Mouse (Mus musculus) embryonic facial prominence, embryonic 12.5 days (tissue): ENCODE results near the gene Sbk3. TPM values are rescaled to one million over a fixed set of nuclear protein-coding genes. Genes with fewer than 3 reads are reported as not detected.
"Not testable (repeated sequence)": the region's sequence is repeated elsewhere in the genome, so short reads cannot be mapped to it uniquely, and the experiment has no call there.

Experiments used
- ATAC-seq: fragments of 200-750 bp; cut with Nextera tagmentation; 2 replicates; pipeline ENCODE4 v1.8.0; 2017; ENCODE audit not compliant: insufficient number of reproducible peaks, insufficient read depth, low FRiP score, low TSS enrichment
- H3K27ac ChIP-seq: fragments of 300-500 bp; sonication (generic); 2 replicates; pipeline ENCODE4 v1.5.1; 2016; ENCODE audit warnings: mild to moderate bottlenecking
- H3K27me3 ChIP-seq: fragments of 300-500 bp; sonication (generic); 2 replicates; pipeline ENCODE4 v1.6.1; 2016; ENCODE audit warnings: mild to moderate bottlenecking, moderate library complexity
- H3K36me3 ChIP-seq: fragments of 300-500 bp; sonication (generic); 2 replicates; pipeline ENCODE4 v1.6.1; 2016; ENCODE audit warnings: mild to moderate bottlenecking
- H3K4me1 ChIP-seq: fragments of 300-500 bp; sonication (generic); 2 replicates; pipeline ENCODE4 v1.6.1; 2016
- H3K4me2 ChIP-seq: fragments of 300-500 bp; sonication (generic); replicated peaks from 2 replicates; pipeline ENCODE4 v1.6.1; 2016; ENCODE audit warnings: mild to moderate bottlenecking, moderate library complexity
- H3K4me3 ChIP-seq: fragments of 300-500 bp; sonication (generic); 2 replicates; pipeline ENCODE4 v1.5.1; 2016; ENCODE audit warnings: mild to moderate bottlenecking
- H3K9ac ChIP-seq: fragments of 300-500 bp; sonication (generic); 2 replicates; pipeline ENCODE4 v1.6.1; 2016; ENCODE audit warnings: mild to moderate bottlenecking, moderate library complexity
- H3K9me3 ChIP-seq: fragments of 300-500 bp; sonication (generic); 2 replicates; pipeline ENCODE4 v1.6.1; 2016; ENCODE audit warnings: mild to moderate bottlenecking, moderate library complexity
- WGBS: fragments of 180-500 bp; shearing (Covaris S2); methylation state at CpG from one replicate; pipeline ENCODE4 v1.1.7; 2016; 5-methylcytosine and 5-hydroxymethylcytosine counted together
- polyA plus RNA-seq: library from polyadenylated mRNA; unstranded; fragments of >200 nt; fragmentation: Nextera tagmentation; extraction: Ambion mirVana; gene quantifications from 2 replicates; pipeline ENCODE4 v1.2.1, GENCODE M21; 2016

Sbk3 gene
- 0.06 TPM in 1 of 2 replicates, not detected in the other for polyA plus RNA-seq

- Histone ChIP-seq H3K27ac (no peak within 1 kb of the TSS), H3K9me3 (no peaks in the 10 kb centered on the region), H3K9ac (no peak within 1 kb of the TSS), H3K4me3 (no peak within 1 kb of the TSS), H3K36me3 (no peaks in the 10 kb centered on the region), H3K4me1 (no peaks in the 10 kb centered on the region), H3K4me2 (no peak within 1 kb of the TSS), H3K27me3 (no peaks in the 10 kb centered on the region)
- 44% methylated on average over 6 of the region's 6 CpGs for WGBS
- no peak for ATAC-seq
Measured at GRCm38 (mm10) chr7:4971068-4971467, at the start of gene Sbk3. Gene Sbk3, minus strand, starts transcription at chr7:4971168.

DNA sequence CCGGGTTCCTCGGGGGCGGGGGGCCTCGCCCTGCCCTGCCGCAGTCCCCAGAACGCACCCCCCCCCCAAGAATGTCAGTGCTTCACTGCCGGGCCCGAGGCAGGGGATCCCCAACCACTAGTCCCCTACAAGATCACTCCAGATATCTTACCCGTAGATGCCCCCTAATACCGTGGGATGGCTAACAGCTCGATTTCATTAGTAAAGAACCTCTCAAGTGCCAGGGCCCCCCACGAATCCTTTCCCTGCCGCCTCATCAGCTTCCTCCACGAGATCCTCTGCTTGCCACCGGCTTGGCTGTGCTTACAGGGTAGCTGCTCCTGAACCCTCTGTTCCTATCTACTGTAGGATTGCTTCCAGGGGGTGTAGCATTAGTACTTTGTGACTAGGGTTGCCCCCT lies 49.7 kb upstream of the Sbk3 start:
- ATAC-seq = peak; percentile 5
- WGBS = 0% methylated on average over 11 of the region's 15 CpGs
- peaks cover 33% of the 10 kb centered on the region for H3K36me3 ChIP-seq

GRCm38 (mm10) chr7:5020000-5020681 lies 49.2 kb upstream of the Sbk3 start, which contains the start of the genes Zfp865 and Ccdc106:
Gene Zfp865, plus strand, starts transcription at chr7:5020376.
Gene Ccdc106, plus strand, starts transcription at chr7:5020553.
- peak within 1 kb of the TSS; percentile 98 for H3K27ac ChIP-seq
- peak; percentile 83 for ATAC-seq
- H3K4me3 ChIP-seq = peak within 1 kb of the TSS; percentile 87
- peak within 1 kb of the TSS; percentile 92 for H3K9ac ChIP-seq
- H3K36me3 ChIP-seq = peaks cover 29% of the 10 kb centered on the region
- under 1% methylated on average over 48 of the region's 49 CpGs for WGBS
- H3K4me2 ChIP-seq = peak within 1 kb of the TSS; percentile 82
- no peaks in the 10 kb centered on the region for H3K27me3 ChIP-seq
- no peaks in the 10 kb centered on the region for H3K9me3 ChIP-seq
- H3K4me1 ChIP-seq = peaks cover 11% of the 10 kb centered on the region

More for the DNA sequence above, 49.7 kb upstream of the Sbk3 start:
- H3K27me3 ChIP-seq = no peaks in the 10 kb centered on the region
- H3K4me3 ChIP-seq = peak overlapping the region; percentile 87
- peak overlapping the region; percentile 82 for H3K4me2 ChIP-seq
- H3K9me3 ChIP-seq = no peaks in the 10 kb centered on the region
- H3K9ac ChIP-seq = peak overlapping the region; percentile 92
- peak overlapping the region; percentile 98 for H3K27ac ChIP-seq
- H3K4me1 ChIP-seq = peaks cover 11% of the 10 kb centered on the region

- H3K9me3 ChIP-seq = not testable (repeated sequence)
Measured at GRCm38 (mm10) chr7:5019576-5019975, 48.6 kb upstream of the Sbk3 start.

DNA sequence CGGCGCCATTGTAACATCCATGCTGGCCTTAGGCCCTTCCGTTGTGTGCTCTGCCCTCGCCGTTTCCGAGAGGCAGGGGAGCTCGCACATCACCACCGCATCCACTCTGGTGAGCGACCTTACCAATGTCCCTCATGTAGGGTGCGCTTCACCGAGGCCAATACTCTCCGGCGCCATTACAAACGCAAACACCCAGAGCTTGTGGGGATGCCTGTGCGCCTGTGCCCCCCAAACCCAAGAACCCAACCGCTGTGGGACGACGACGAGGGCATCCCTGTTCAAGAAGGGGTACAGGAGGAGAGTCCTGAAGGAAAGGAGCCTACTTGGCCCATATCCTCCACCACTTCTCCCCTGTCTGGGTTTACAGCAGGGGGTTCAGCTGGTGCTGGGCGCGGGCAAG lies 47.0 kb upstream of the Sbk3 start:
- WGBS = 95% methylated on average over 21 of the region's 21 CpGs
- no peak overlapping the region for H3K4me2 ChIP-seq
- H3K36me3 ChIP-seq = peaks cover 14% of the 10 kb centered on the region
- H3K9me3 ChIP-seq = no peaks in the 10 kb centered on the region
- no peak overlapping the region for H3K27ac ChIP-seq
- H3K4me1 ChIP-seq = peaks cover 16% of the 10 kb centered on the region
- no peak overlapping the region for H3K9ac ChIP-seq
- no peak overlapping the region for H3K4me3 ChIP-seq
- H3K27me3 ChIP-seq = no peaks in the 10 kb centered on the region
- ATAC-seq = no peak

More at GRCm38 (mm10) chr7:5019576-5019975, 48.6 kb upstream of the Sbk3 start:
- not testable (repeated sequence) for H3K27me3 ChIP-seq, ATAC-seq
- Histone ChIP-seq H3K9ac (peak overlapping the region; percentile 92; the same call in 1 of the 2 replicates), H3K4me3 (peak overlapping the region; percentile 87), H3K4me2 (peak overlapping the region; percentile 82), H3K4me1 (peaks cover 11% of the 10 kb centered on the region), H3K27ac (peak overlapping the region; percentile 98), H3K36me3 (peaks cover 25% of the 10 kb centered on the region)
- 27% methylated on average over 8 of the region's 8 CpGs for WGBS

- ATAC-seq = no peak
- Histone ChIP-seq H3K27ac (no peak overlapping the region), H3K4me3 (no peak overlapping the region), H3K9me3 (no peaks in the 10 kb centered on the region), H3K4me1 (peaks cover 16% of the 10 kb centered on the region), H3K4me2 (no peak overlapping the region), H3K27me3 (no peaks in the 10 kb centered on the region), H3K36me3 (peaks cover 15% of the 10 kb centered on the region), H3K9ac (no peak overlapping the region)
- 91% methylated on average over 16 of the region's 16 CpGs for WGBS
Measured at GRCm38 (mm10) chr7:5017352-5017751, 46.4 kb upstream of the Sbk3 start.

DNA sequence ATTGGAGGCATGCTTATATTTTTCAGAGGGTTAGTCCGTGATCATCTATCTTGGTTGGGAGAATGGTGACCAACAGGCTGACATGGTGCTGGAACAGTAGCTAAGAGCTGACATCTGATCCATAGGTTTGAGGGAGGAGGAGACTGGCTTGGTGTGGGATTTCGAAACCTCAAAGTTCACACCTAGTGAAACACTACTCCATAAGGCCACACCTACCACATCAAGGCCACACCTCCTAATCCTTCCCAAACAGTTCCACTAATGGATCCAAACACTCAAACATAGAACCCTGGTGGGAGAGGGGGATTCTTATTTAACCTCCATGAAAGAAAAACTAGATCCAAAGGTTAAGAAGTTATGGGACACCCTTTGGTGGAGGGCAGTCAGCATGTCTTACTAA lies 46.0 kb upstream of the Sbk3 start:
- no peak for ATAC-seq
- no peak overlapping the region for H3K4me3 ChIP-seq
- no peak overlapping the region for H3K27ac ChIP-seq
- H3K36me3 ChIP-seq = peaks cover 14% of the 10 kb centered on the region
- no peak overlapping the region for H3K9ac ChIP-seq
- 95% methylated on average over 2 of the region's 2 CpGs for WGBS
- no peaks in the 10 kb centered on the region for H3K9me3 ChIP-seq
- peaks cover 16% of the 10 kb centered on the region for H3K4me1 ChIP-seq
- no peak overlapping the region for H3K4me2 ChIP-seq
- no peaks in the 10 kb centered on the region for H3K27me3 ChIP-seq

DNA sequence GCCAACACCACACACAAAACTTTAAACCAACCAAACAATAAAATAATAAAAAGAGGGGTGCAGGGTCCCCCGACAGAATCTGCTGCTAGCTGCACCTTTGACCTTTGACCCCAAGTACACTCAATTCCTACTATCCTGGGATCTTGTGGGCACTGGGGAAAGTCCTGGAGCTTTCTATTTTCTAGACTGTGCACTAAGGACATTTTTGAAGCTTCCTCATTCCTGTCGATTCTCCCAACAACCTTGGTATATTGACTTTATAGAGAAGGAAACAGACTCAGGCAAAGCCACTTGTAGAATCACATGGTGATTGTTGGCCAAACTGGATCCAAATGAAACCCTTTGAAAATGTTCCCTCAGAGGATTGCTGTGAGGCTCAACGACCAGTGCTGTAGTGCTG lies 45.1 kb upstream of the Sbk3 start:
- peak overlapping the region; percentile 59 for H3K4me2 ChIP-seq
- WGBS = 64% methylated on average over 3 of the region's 3 CpGs
- H3K9me3 ChIP-seq = no peaks in the 10 kb centered on the region
- peak overlapping the region; percentile 66 for H3K4me3 ChIP-seq
- no peaks in the 10 kb centered on the region for H3K27me3 ChIP-seq
- no peak for ATAC-seq
- H3K4me1 ChIP-seq = peaks cover 11% of the 10 kb centered on the region
- peak overlapping the region; percentile 62 for H3K9ac ChIP-seq
- H3K36me3 ChIP-seq = peaks cover 20% of the 10 kb centered on the region
- H3K27ac ChIP-seq = peak overlapping the region; percentile 98

DNA sequence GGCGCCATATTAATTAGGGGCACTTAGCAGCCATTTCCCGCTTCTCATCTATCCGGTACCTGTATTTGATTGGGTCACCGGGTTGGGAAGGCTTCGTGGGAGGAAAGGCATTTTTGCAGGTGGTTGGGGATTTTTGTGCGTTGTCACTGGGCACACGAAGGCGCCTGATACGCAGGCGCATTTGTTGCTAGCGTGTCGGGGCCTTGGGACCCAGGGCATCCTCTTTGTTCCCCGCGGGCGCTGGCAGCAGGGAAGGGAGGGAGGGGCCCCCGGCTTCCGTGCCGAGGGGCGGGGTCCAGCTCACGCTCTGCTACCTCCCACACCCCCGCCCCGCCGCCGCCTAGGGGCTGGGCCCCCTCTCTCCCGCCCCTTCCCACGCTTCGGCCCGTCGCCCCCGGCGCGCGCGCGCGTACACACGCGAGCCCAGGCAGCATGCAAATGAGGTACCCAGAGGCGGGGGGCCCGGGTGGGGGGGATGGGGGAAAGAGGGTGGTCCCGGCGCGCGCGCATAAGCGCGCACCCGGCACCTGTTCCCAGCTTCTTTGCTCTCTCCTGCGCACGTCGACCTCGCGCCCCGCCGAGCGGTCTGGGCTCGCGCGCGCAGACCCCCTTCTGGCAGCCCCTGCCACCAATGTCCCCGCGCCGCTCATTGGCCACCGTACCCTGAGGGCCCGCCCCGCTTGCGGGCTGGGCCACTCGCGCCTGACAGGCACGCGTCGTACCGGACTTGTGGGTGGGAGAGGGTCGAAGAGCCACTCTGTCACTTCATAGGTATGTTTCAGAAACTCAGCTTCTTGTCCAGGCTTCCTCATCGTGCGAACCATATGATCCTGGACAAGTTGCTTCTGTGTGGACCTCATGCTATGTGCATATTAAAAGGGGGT lies 44.4 kb upstream of the Sbk3 start, which contains the start of gene Gm44973:
Gene Gm44973, plus strand, starts transcription at position 379 of the 884 bp plus-strand sequence.
- H3K9me3 ChIP-seq = no peaks in the 10 kb centered on the region
- peaks cover 27% of the 10 kb centered on the region for H3K36me3 ChIP-seq
- no peaks in the 10 kb centered on the region for H3K27me3 ChIP-seq
- H3K27ac ChIP-seq = peak within 1 kb of the TSS; percentile 98
- H3K4me2 ChIP-seq = peak within 1 kb of the TSS; percentile 59
- peak within 1 kb of the TSS; percentile 66 for H3K4me3 ChIP-seq
- peaks cover 11% of the 10 kb centered on the region; the same call in 1 of the 2 replicates for H3K4me1 ChIP-seq
- ATAC-seq = peak; percentile 72
- under 1% methylated on average over 67 of the region's 76 CpGs for WGBS
- peak within 1 kb of the TSS; percentile 82 for H3K9ac ChIP-seq

- ATAC-seq = peak; percentile 79
- peak within 1 kb of the TSS; percentile 98 for H3K27ac ChIP-seq
- H3K9me3 ChIP-seq = no peaks in the 10 kb centered on the region
- peak within 1 kb of the TSS; percentile 59 for H3K4me2 ChIP-seq
- peak within 1 kb of the TSS; percentile 82 for H3K9ac ChIP-seq
- H3K36me3 ChIP-seq = peaks cover 36% of the 10 kb centered on the region
- under 1% methylated on average over 41 of the region's 42 CpGs for WGBS
- peak within 1 kb of the TSS; percentile 66 for H3K4me3 ChIP-seq
- peaks cover 11% of the 10 kb centered on the region; the same call in 1 of the 2 replicates for H3K4me1 ChIP-seq
- H3K27me3 ChIP-seq = no peaks in the 10 kb centered on the region
Measured at GRCm38 (mm10) chr7:5014251-5015117, 43.5 kb upstream of the Sbk3 start, which contains the start of the genes Zfp524 and Fiz1. Gene Zfp524, plus strand, starts transcription at chr7:5014415. Gene Fiz1, minus strand, starts transcription at chr7:5014697.
